Mouse (Mus musculus) Patski (cell line): ENCODE results near the gene Tmprss11e. TPM values are rescaled to one million over a fixed set of nuclear protein-coding genes. Genes with fewer than 3 reads are reported as not detected.

Source experiments
- ATAC-seq: fragments of 100-300 bp; one replicate; pipeline ENCODE4 v1.8.0; 2021
- CTCF ChIA-PET: fragments of 350-600 bp; sonication (Branson Sonifier 250); formaldehyde crosslinking; loops from one replicate; lab custom pipeline; 2022; ENCODE audit warnings: inconsistent platforms; lab: Charles Lee
- POLR2A ChIA-PET: fragments of 350-600 bp; sonication (Branson Sonifier 250); formaldehyde crosslinking; loops from one replicate; lab custom pipeline; 2022; ENCODE audit warnings: antibody characterized with exemption, inconsistent platforms; lab: Charles Lee
- DNase-seq: peaks from one replicate; pipeline ENCODE4 v3.0.0-alpha.2; 2011; ENCODE audit warnings: low read depth, low spot score
- H3K27me3 ChIP-seq: fragments of 371-371 bp; one replicate; pipeline ENCODE4 v1.5.1; 2021
- CTCF ChIP-seq: fragments of 100-300 bp; IDR thresholded peaks from one replicate; pipeline ENCODE4 v1.5.1; 2021
- in situ Hi-C: fragments of 300-500 bp; cut with MboI; formaldehyde crosslinking; loops from 3 replicates; pipeline ENCODE4 v1.11.1; 2018; ENCODE audit warnings: low pct_unique_long_range_greater_than_20kb, mixed read lengths
- polyA plus RNA-seq: library from polyadenylated mRNA; unstranded; gene quantifications from one replicate; pipeline ENCODE4 v1.2.3, GENCODE M21; 2021

The Tmprss11e gene
- polyA plus RNA-seq: 0.03 TPM

DNA sequence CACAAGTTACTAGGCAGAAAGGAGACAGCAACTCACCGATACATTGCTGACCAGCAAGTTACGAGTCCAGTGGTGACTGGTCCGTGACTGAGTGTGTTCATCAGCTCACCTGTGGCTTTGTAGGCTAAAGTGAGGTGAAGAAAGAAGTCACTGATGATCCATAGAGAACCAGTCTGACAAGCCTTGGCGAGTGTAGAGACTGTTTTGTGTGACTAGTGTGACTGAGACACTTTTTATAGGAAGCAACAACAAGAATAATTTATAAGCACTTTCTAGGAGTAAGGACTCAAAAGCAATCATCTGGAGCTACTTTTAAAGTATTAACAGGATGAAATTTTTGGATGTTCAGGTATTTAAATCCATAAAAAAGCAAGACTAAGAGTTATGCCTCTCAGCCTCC, at the start of gene Tmprss11e:
TSS of gene Tmprss11e (minus strand) at position 101 of the 400 bp plus-strand sequence.
- in situ Hi-C loops: no loop called here
- POLR2A ChIA-PET: interaction anchor here (0.6 kb wide), 1 partner anchor 31 kb away, joined by 4 read pairs; no protein-coding TSS in a partner anchor
- peaks cover 18% of the 10 kb centered on the region for H3K27me3 ChIP-seq
- CTCF ChIA-PET: interaction anchor here (1.9 kb wide), 1 partner anchor 9 kb away, joined by 5 read pairs; no protein-coding TSS in a partner anchor
- TF ChIP-seq CTCF: no peak
- DNase-seq (no peak), ATAC-seq (peak; percentile 7)

DNA sequence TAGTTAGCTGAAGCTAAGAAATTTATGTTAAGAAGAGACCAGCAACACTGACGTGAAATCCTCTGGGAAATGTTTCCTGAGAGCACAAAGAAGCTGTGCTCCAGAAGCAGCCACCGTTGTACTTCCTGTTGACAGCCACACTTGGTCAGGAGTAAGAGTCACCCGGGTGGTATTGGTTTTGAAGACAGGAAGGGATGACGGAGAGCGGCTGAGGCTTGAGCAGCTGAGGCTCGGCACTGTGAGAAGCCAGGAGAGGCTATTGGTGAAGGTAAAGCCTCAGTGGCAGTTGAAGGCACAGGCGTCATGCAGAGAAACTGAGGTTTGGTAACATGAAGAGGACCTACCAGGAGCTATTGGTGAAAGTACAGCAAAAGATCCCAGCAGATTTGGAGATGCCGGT, 47.2 kb upstream of the Tmprss11e start:
- no peak for DNase-seq
- no peak for ATAC-seq
- ChIA-PET POLR2A (no interaction called here), CTCF (interaction anchor here (1.3 kb wide), 1 partner anchor 11 kb away, joined by 4 read pairs; no protein-coding TSS in a partner anchor)
- TF ChIP-seq CTCF: no peak
- in situ Hi-C loops: no loop called here
- H3K27me3 ChIP-seq: peaks cover 24% of the 10 kb centered on the region

DNA sequence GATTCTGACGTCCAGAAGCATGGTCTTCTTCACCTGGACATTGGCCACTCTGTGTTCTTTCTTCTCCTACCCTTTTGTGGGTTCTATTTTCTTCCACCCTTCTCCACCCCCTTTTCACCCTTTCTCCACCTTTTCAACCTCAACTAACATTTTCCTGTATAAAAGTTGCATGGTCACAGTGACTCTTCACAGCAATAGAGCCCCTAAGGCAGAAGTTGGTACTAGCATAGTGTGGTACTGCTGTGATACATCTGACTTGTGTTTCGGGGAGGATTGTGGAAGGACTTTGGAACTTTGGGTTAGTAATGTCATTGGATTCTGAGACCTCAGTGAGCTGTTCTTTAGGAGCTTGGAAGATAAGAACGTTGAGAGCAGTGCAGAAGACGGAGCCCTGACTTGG, 46.6 kb upstream of the Tmprss11e start:
- ATAC-seq: no peak
- in situ Hi-C loops: no loop called here
- H3K27me3 ChIP-seq: peaks cover 24% of the 10 kb centered on the region
- ChIA-PET POLR2A (no interaction called here), CTCF (interaction anchor here (1.3 kb wide), 1 partner anchor 10 kb away, joined by 4 read pairs; no protein-coding TSS in a partner anchor)
- no peak for TF ChIP-seq CTCF
- no peak for DNase-seq

DNA sequence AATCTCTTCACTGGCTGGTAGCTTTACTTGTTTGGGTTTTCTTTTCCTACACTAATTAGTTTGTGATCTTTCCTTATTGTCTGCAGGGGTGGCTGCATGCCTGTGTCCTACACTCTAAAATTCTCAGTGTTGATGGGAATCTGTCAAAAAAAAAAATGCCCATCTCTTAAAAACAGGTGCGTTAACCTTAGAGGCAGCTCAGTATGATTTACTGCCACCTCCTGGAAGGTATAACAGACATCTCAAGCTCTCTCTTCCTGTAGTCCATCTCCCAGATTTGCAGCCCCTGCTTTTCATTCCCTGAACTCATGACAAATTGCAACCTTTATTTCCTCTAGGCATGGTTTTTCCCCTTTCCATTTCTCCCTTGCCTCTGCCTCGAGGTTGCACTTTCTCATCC, 44.3 kb upstream of the Tmprss11e start:
- H3K27me3 ChIP-seq: peaks cover 9% of the 10 kb centered on the region
- DNase-seq: no peak
- peak; percentile 14 for TF ChIP-seq CTCF
- POLR2A ChIA-PET: no interaction called here
- no peak for ATAC-seq
- in situ Hi-C loops: no loop called here
- CTCF ChIA-PET: interaction anchor here (0.8 kb wide), 1 partner anchor 11 kb away, joined by 3 read pairs; no protein-coding TSS in a partner anchor

DNA sequence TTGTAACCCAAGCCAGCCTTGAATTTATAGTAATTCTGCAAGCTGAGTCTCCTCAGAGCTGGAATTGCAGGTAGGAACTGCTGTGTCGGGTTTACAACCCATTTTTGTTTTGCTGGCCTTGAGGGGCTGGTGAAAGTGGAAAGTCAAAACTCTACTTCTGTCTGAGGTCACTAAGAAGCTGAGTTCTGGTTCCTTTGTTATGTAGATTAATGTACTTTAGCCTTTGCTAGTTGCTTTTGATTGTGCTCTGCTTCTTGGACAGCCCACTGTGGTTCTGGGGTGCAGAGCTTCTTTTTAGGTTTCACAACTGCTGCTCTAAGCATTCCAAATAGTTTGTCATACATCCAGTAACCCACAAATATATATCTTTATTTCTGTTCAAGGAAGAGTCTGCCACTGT, 41.2 kb upstream of the Tmprss11e start:
- no peak for TF ChIP-seq CTCF
- DNase-seq (no peak), ATAC-seq (no peak)
- ChIA-PET POLR2A (no interaction called here), CTCF (interaction anchor here (1.0 to 1.3 kb wide), 2 partner anchors 9 kb away, joined by 3 read pairs; no protein-coding TSS in a partner anchor)
- peaks cover 6% of the 10 kb centered on the region for H3K27me3 ChIP-seq
- in situ Hi-C loops: no loop called here

DNA sequence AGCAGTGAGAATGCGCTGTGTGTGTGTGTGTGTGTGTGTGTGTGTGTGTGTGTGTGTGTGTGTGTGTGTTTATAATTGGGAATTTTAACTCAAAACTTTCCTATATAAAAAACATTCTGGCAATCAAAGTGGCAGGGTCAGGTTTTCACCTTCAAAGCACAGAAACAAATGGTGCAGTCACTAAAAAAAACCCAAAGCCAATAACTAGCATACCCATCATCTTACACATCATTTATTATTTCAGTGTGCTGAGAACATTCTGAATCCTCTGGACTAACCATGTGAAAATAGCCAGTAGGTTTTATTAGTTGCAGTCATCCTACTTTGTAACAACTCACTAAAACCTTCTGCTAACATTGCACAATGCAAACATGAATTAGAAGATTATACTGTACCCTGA, 38.6 kb upstream of the Tmprss11e start:
- in situ Hi-C loops: no loop called here
- peaks cover 6% of the 10 kb centered on the region for H3K27me3 ChIP-seq
- CTCF ChIA-PET: no interaction called here
- ATAC-seq (peak; percentile 59), DNase-seq (peak; percentile 60)
- TF ChIP-seq CTCF: no peak
- POLR2A ChIA-PET: no interaction called here

DNA sequence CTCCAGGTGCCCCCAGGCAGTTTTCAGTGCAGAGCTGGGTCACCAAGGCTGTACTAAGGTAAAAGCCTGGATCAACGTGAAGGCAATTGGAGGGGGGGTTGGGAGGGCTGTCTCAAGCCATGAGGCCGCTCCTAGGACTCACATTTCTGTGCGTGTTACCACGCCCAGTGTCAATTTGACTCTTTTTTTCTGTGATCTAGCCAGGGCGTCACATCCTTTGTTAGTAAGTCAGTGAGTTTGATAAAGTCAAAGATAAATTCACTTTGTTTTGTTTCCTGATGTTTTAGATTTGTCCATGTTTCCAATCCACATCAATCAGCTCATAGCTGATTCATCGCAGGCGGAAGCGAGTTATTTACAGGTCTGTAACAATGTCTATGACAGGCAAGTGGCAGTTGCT, 37.4 kb upstream of the Tmprss11e start:
- in situ Hi-C loops: no loop called here
- ChIA-PET POLR2A (no interaction called here), CTCF (no interaction called here)
- no peak for TF ChIP-seq CTCF
- DNase-seq (no peak), ATAC-seq (peak; percentile 6)
- H3K27me3 ChIP-seq: peaks cover 3% of the 10 kb centered on the region

DNA sequence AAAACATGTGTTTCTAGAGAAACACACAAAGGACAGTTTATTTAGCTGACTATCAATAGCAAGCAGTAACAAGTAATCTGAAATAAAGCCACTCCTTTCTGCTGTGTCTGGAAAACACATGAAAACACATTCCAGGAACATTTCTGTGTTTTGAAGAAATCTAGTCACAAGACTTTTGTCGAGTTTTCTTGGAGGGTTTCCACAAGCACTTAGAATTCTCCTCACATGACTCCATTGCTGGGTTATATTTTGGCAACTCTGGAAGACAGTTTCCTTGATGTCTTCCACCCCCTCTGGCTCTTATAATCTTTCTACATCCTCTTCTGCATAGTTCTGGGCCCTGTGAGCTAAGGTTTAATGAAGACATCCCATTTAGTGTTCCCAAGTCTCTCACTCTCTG, 32.9 kb upstream of the Tmprss11e start:
- DNase-seq (no peak), ATAC-seq (no peak)
- H3K27me3 ChIP-seq: peaks cover 18% of the 10 kb centered on the region
- TF ChIP-seq CTCF: no peak
- ChIA-PET CTCF (interaction anchor here (1.5 kb wide), 1 partner anchor 8 kb away, joined by 3 read pairs; no protein-coding TSS in a partner anchor), POLR2A (no interaction called here)
- in situ Hi-C loops: no loop called here

DNA sequence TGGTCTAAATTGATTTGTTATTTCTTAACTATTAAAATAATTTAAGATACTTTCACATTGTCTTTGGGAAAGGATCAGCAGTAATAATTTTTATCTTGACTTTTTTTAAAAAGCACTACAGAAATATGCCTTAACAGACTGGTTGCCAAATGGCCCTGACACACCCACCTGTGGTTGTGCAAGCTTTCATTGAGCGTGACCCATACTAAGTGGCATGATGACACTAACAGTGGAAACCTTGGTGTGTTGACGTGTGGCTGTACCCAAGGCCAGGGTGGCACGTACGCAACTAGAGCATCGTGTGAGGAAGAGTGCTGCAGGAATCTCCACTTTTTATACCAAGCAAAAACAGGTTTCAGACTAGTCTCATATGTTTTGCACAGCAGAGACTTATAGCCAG, 31.3 kb upstream of the Tmprss11e start:
- CTCF ChIA-PET: no interaction called here
- H3K27me3 ChIP-seq: peaks cover 16% of the 10 kb centered on the region
- no peak for ATAC-seq
- POLR2A ChIA-PET: interaction anchor here (0.6 kb wide), 1 partner anchor 32 kb away, joined by 4 read pairs; no protein-coding TSS in a partner anchor
- in situ Hi-C loops: no loop called here
- no peak for DNase-seq
- no peak for TF ChIP-seq CTCF

DNA sequence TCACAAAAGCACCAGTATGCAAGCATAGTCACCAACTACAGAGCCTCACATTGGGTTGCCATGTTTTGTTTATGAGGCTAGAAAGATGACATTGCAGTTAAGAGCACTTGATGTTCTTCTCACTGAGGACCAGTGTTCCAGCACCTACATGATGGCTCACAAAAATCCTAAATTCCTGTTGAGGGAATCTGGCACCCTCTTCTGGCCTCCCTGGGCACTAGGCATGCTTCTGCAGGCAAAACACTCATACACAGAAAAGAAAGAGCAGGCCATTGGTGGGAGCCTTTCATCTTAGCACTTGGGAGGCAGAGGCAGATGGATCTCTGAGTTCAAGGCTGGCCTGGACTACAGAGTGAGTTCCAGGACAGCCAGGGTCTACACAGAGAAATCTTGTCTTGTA, 25.4 kb upstream of the Tmprss11e start:
- ATAC-seq: no peak
- CTCF ChIA-PET: no interaction called here

DNA sequence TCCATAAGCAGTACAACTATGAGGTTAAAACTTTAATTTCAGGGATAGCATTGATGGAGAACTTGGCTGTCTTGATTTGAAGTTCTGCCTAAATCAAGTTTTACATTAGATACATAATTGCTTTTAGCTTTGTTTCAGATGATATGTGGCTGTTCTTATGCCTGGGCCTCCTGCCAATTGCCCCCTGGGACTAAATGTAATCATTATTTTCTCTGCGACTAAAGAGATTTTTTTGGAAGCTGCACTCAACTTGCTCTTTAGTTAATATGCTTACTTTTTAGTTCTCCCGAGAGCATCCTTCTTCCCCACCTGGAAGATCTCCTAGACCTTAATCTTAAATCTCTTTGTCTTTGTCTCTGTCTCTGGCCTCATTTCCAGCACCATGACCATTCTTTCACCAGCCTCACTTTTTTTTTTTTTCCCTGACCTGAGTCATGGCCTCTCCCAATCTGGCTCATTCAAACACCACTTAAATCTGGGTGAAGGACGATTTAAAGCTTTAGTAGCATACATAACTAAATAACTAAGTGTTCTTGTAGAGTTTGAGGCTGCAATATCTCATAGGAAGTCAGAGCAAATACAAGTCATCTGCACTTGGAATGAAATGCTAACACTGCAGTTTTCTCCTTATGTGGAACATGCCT, 23.5 kb upstream of the Tmprss11e start:
- ATAC-seq: no peak
- TF ChIP-seq CTCF: no peak
- CTCF ChIA-PET: no interaction called here
- H3K27me3 ChIP-seq: no peaks in the 10 kb centered on the region
- in situ Hi-C loops: no loop called here
- POLR2A ChIA-PET: interaction anchor here (0.7 kb wide), 1 partner anchor 1118 kb away, joined by 3 read pairs; no protein-coding TSS in a partner anchor
- DNase-seq: no peak

More for the DNA sequence above, 25.4 kb upstream of the Tmprss11e start:
- in situ Hi-C loops: no loop called here
- peak; percentile 57 for TF ChIP-seq CTCF
- peaks cover 6% of the 10 kb centered on the region for H3K27me3 ChIP-seq
- DNase-seq: no peak
- POLR2A ChIA-PET: no interaction called here
